Mouse (Mus musculus) myocyte (in vitro differentiated cells): ENCODE measurements around the gene Lta. TPM values are rescaled to one million over a fixed set of nuclear protein-coding genes. Genes with fewer than 3 reads are reported as not detected.

ENCODE experiments used
- H3K27me3 ChIP-seq: one replicate; pipeline ENCODE4 v1.6.1; 2011; ENCODE audit not compliant: control insufficient read depth, insufficient read depth, insufficient read length
- H3K36me3 ChIP-seq: one replicate; pipeline ENCODE4 v1.6.1; 2011; ENCODE audit not compliant: control insufficient read depth, insufficient read depth
- H3K4me2 ChIP-seq: one replicate; pipeline ENCODE4 v1.6.1; 2011; ENCODE audit warnings: low read depth, control low read depth
- H3K4me3 ChIP-seq: one replicate; pipeline ENCODE4 v1.5.1; 2011; ENCODE audit warnings: mild to moderate bottlenecking, control low read depth, moderate library complexity
- H3K79me2 ChIP-seq: one replicate; pipeline ENCODE4 v1.6.1; 2011; ENCODE audit not compliant: control insufficient read depth, insufficient read depth
- H3ac ChIP-seq: one replicate; pipeline ENCODE4 v1.6.1; 2011; ENCODE audit not compliant: control insufficient read depth, insufficient read length
- CEBPB ChIP-seq: IDR thresholded peaks from 2 replicates; pipeline ENCODE4 v1.6.1; 2011; ENCODE audit warnings: mild to moderate bottlenecking, moderate library complexity; ENCODE audit not compliant: poor library complexity, insufficient read depth, severe bottlenecking
- E2F4 ChIP-seq: IDR thresholded peaks from one replicate; pipeline ENCODE4 v1.6.1; 2011; ENCODE audit warnings: mild to moderate bottlenecking, control low read depth, moderate library complexity; ENCODE audit not compliant: insufficient read depth
- MAX ChIP-seq: IDR thresholded peaks from one replicate; pipeline ENCODE4 v1.6.1; 2011; ENCODE audit warnings: low read depth, mild to moderate bottlenecking, control low read depth
- MYOD1 ChIP-seq, 3 experiments: IDR thresholded peaks; one replicate each; pipeline ENCODE4 v1.6.1; 2011; ENCODE audit warnings: control low read depth in 2 of 3, low read depth in 2 of 3, mild to moderate bottlenecking in 2 of 3, moderate library complexity in 1 of 3; ENCODE audit not compliant: insufficient read length in 2 of 3, control insufficient read depth in 1 of 3
- MYOG ChIP-seq, 3 experiments: IDR thresholded peaks; one replicate each; pipeline ENCODE4 v1.6.1; 2011; ENCODE audit warnings: control low read depth in 2 of 3, low read depth in 2 of 3, mild to moderate bottlenecking in 2 of 3; ENCODE audit not compliant: insufficient read length in 2 of 3, control insufficient read depth in 1 of 3, insufficient read depth in 1 of 3
- POLR2A ChIP-seq: IDR thresholded peaks from one replicate; pipeline ENCODE4 v1.6.1; 2011; ENCODE audit warnings: low read depth, mild to moderate bottlenecking, control low read depth, moderate library complexity; ENCODE audit not compliant: insufficient read length
- POLR2AphosphoS2 ChIP-seq: IDR thresholded peaks from one replicate; pipeline ENCODE4 v1.6.1; 2011; ENCODE audit warnings: low read depth, control low read depth; ENCODE audit not compliant: insufficient read length
- REST ChIP-seq: IDR thresholded peaks from one replicate; pipeline ENCODE4 v1.6.1; 2011; ENCODE audit warnings: mild to moderate bottlenecking, control low read depth, moderate library complexity; ENCODE audit not compliant: insufficient read depth, insufficient read length
- SRF ChIP-seq: IDR thresholded peaks from one replicate; pipeline ENCODE4 v1.6.1; 2011; ENCODE audit warnings: low read depth; ENCODE audit not compliant: control insufficient read depth, insufficient read length
- TCF12 ChIP-seq: IDR thresholded peaks from one replicate; pipeline ENCODE4 v1.6.1; 2011; ENCODE audit warnings: mild to moderate bottlenecking, control low read depth; ENCODE audit not compliant: poor library complexity, insufficient read depth, severe bottlenecking
- TCF3 ChIP-seq: IDR thresholded peaks from one replicate; pipeline ENCODE4 v1.6.1; 2011; ENCODE audit warnings: low read depth, control low read depth; ENCODE audit not compliant: insufficient read length
- USF1 ChIP-seq: IDR thresholded peaks from one replicate; pipeline ENCODE4 v1.6.1; 2011; ENCODE audit warnings: low read depth, mild to moderate bottlenecking, control low read depth, moderate library complexity
- polyA plus RNA-seq: library from polyadenylated mRNA; unstranded; fragments of >200 nt; fragmentation: generic; extraction: Trizol; gene quantifications from one replicate; pipeline ENCODE4 v1.2.1, GENCODE M21; 2012; ENCODE audit warnings: missing spikeins

Lta gene
- polyA plus RNA-seq, 1 experiment, result 0.26 TPM

DNA sequence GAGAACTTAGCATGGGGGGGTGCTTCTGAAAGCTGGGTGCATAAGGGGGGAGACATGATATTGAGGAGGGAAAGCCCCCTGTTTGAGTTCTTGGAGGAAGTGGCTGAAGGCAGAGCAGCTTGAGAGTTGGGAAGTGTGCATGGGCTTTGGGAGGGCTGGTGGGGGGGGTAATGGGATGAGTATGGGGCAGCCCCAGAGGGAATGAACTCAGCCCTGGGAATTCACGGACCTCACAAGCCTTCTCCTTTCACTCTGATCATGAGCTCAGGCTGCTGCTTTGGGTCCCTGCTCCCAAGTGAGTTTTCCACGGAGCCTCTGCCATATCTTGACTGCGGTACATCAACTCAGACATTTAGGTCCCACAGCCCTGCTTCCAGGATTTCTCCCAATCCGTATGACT lies 2.7 kb downstream of the Lta start:
- H3ac ChIP-seq, result no peak overlapping the region
- H3K36me3 ChIP-seq, result no peaks in the 10 kb centered on the region
- no peak overlapping the region for H3K4me3 ChIP-seq
- no peaks in the 10 kb centered on the region for H3K79me2 ChIP-seq
- TF ChIP-seq MYOG (IDR thresholded peaks at IDR 0.05; ENCODE audit: control insufficient read depth in 1 of 3, insufficient read depth in 1 of 3, insufficient read length in 2 of 3, low read depth in 2 of 3), result no peak
- H3K27me3 ChIP-seq, result no peaks in the 10 kb centered on the region
- H3K4me2 ChIP-seq, result no peak overlapping the region

DNA sequence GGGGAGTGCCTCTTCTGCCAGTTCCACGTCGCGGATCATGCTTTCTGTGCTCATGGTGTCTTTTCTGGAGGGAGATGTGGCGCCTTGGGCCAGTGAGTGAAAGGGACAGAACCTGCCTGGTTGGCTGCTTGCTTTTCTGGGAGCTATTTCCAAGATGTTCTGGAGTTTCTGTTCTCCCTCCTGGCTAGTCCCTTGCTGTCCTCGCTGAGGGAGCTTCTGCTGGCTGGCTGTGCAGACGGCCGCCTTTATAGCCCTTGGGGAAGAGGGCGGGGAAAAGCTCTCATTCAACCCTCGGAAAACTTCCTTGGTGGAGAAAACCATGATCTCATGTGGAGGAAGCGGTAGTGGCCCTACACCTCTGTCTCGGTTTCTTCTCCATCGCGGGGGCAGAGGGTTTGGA lies 3.4 kb downstream of the Lta start, which contains the start of gene Tnf:
TSS of gene Tnf (minus strand) at position 221 of the 400 bp plus-strand sequence.
- Histone ChIP-seq H3K27me3 (no peaks in the 10 kb centered on the region), H3K79me2 (no peaks in the 10 kb centered on the region), H3K36me3 (no peaks in the 10 kb centered on the region), H3ac (no peak within 1 kb of the TSS), H3K4me2 (peak within 1 kb of the TSS; percentile 12), H3K4me3 (no peak within 1 kb of the TSS)
- no peak for TF ChIP-seq SRF
- no peak for TF ChIP-seq REST
- no peak for TF ChIP-seq USF1
- TF ChIP-seq POLR2AphosphoS2, result no peak
- TF ChIP-seq MYOD1 (IDR thresholded peaks at IDR 0.05; ENCODE audit: control insufficient read depth in 1 of 3, insufficient read length in 2 of 3, low read depth in 2 of 3), result no peak
- TF ChIP-seq TCF3, result no peak
- no peak for TF ChIP-seq E2F4
- TF ChIP-seq TCF12, result no peak
- no peak for TF ChIP-seq CEBPB
- TF ChIP-seq POLR2A, result no peak
- no peak for TF ChIP-seq MYOG (IDR thresholded peaks at IDR 0.05; ENCODE audit: control insufficient read depth in 1 of 3, insufficient read depth in 1 of 3, insufficient read length in 2 of 3, low read depth in 2 of 3)
- TF ChIP-seq MAX, result no peak

DNA sequence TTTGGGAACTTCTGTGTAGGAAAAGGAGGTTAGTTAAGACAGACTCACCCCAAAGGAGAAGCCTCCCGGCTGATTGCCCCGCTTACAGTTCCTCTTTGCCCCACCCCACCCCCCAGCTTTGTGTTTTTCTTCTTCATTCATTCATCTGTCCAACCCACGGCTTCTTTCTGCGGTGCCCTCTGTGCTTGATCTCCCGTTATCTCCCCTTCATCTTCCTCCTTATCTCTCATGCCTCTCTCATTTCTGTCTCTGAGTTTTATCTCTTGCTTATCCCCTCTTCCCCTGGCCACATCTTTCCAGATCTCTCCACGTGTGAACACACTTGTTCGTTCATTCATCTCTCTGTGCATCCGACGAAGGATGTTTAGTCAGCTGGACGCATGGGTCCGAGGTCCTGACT lies 4.0 kb downstream of the Lta start:
- Histone ChIP-seq H3K4me3 (no peak overlapping the region), H3K4me2 (no peak overlapping the region), H3ac (no peak overlapping the region), H3K27me3 (no peaks in the 10 kb centered on the region), H3K36me3 (no peaks in the 10 kb centered on the region), H3K79me2 (no peaks in the 10 kb centered on the region)
- TF ChIP-seq SRF, result no peak
- TF ChIP-seq MYOG (IDR thresholded peaks at IDR 0.05; ENCODE audit: control insufficient read depth in 1 of 3, insufficient read depth in 1 of 3, insufficient read length in 2 of 3, low read depth in 2 of 3), result no peak
- no peak for TF ChIP-seq CEBPB
- no peak for TF ChIP-seq MAX
- TF ChIP-seq USF1, result no peak

DNA sequence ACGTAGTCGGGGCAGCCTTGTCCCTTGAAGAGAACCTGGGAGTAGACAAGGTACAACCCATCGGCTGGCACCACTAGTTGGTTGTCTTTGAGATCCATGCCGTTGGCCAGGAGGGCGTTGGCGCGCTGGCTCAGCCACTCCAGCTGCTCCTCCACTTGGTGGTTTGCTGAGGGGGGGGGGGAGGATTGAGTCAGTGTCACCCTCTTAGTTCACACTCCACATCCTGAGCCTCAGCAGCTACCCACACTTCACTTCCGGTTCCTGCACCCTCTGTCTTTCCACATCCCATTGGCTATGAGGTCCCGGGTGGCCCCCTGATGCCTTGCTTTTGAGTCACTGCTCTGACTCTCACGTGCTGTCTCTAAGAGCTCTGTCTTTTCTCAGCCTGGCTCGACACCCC lies 4.8 kb downstream of the Lta start:
- Histone ChIP-seq H3K27me3 (no peaks in the 10 kb centered on the region), H3ac (no peak overlapping the region), H3K36me3 (no peaks in the 10 kb centered on the region), H3K4me2 (no peak overlapping the region), H3K79me2 (no peaks in the 10 kb centered on the region), H3K4me3 (no peak overlapping the region)
- TF ChIP-seq TCF3 (no peak), TCF12 (no peak), MYOD1 (IDR thresholded peaks at IDR 0.05; ENCODE audit: control insufficient read depth in 1 of 3, insufficient read length in 2 of 3, low read depth in 2 of 3) (peak in 1 of 3 experiments; percentile 63), MYOG (IDR thresholded peaks at IDR 0.05; ENCODE audit: control insufficient read depth in 1 of 3, insufficient read depth in 1 of 3, insufficient read length in 2 of 3, low read depth in 2 of 3) (peak in 1 of 3 experiments; percentile 50)

DNA sequence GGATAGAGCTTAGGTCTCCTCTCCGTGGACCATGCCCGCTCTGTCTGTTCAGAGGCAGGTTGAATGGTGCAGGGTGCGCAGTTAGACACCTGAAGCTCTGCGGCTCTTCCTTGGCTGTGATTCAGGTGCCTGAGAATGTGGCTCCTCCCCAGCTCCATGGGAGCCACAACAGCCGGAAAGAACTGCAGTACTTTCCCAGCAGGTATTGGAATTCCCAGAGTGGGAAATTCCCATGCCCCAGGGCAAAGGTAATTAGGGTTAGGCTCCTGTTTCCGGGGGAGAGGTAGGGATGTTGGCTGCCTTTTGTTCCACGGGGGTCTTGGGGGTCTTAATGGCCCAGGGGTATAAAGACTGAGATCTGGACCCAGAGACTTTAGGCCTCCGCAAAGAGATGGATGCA lies 6.2 kb downstream of the Lta start:
- Histone ChIP-seq H3K4me2 (no peak overlapping the region), H3K36me3 (no peaks in the 10 kb centered on the region), H3K4me3 (no peak overlapping the region), H3ac (no peak overlapping the region), H3K27me3 (no peaks in the 10 kb centered on the region), H3K79me2 (no peaks in the 10 kb centered on the region)
- TF ChIP-seq TCF12 (no peak), POLR2A (no peak), TCF3 (no peak), MYOG (IDR thresholded peaks at IDR 0.05; ENCODE audit: control insufficient read depth in 1 of 3, insufficient read depth in 1 of 3, insufficient read length in 2 of 3, low read depth in 2 of 3) (no peak), MAX (no peak), SRF (no peak), REST (no peak), MYOD1 (IDR thresholded peaks at IDR 0.05; ENCODE audit: control insufficient read depth in 1 of 3, insufficient read length in 2 of 3, low read depth in 2 of 3) (no peak), USF1 (no peak), POLR2AphosphoS2 (no peak), CEBPB (no peak), E2F4 (no peak)
